Mouse (Mus musculus) forebrain, embryonic 16.5 days (tissue): ENCODE data around the gene Pklr. TPM values are rescaled to one million over a fixed set of nuclear protein-coding genes. Genes with fewer than 3 reads are reported as not detected.

Source experiments
- polyA plus RNA-seq: library from polyadenylated mRNA; unstranded; fragments of >200 nt; fragmentation: Nextera tagmentation; extraction: Ambion mirVana; gene quantifications from 2 replicates; pipeline ENCODE4 v1.2.1, GENCODE M21; 2015

The Pklr gene
- polyA plus RNA-seq, 1 experiment from 2014 or later = 0.13 TPM

Other genes with a start within 250 kb of the Pklr start
- 44.5 and 47.7 TPM in 2 replicates for gene Msto1, start 222.1 kb upstream of the Pklr start, polyA plus RNA-seq
- 22.6 and 24.6 TPM in 2 replicates for gene Ash1l, start 185.5 kb upstream of the Pklr start, polyA plus RNA-seq
- 161 and 168 TPM in 2 replicates for gene Dap3, start 185.0 kb upstream of the Pklr start, polyA plus RNA-seq
- 74.4 and 76.8 TPM in 2 replicates for gene Rusc1, start 42.8 kb upstream of the Pklr start, polyA plus RNA-seq
- not detected in 2 replicates for gene Gm43738, start 35.0 kb upstream of the Pklr start, polyA plus RNA-seq
- 380 and 438 TPM in 2 replicates for gene Fdps, start 34.2 kb upstream of the Pklr start, polyA plus RNA-seq
- gene Hcn3, start 24.1 kb downstream of the Pklr start, polyA plus RNA-seq = 34.0 and 39.6 TPM in 2 replicates
- gene Clk2, start 28.7 kb downstream of the Pklr start, polyA plus RNA-seq = 19.2 and 23.9 TPM in 2 replicates
- 125 and 128 TPM in 2 replicates for gene Scamp3, start 41.3 kb downstream of the Pklr start, polyA plus RNA-seq
- gene Fam189b, start 47.0 kb downstream of the Pklr start, polyA plus RNA-seq = 26.5 and 30.7 TPM in 2 replicates
- gene Gba, start 66.8 kb downstream of the Pklr start, polyA plus RNA-seq = 44.8 and 46.7 TPM in 2 replicates
- gene Thbs3, start 79.0 kb downstream of the Pklr start, polyA plus RNA-seq = 61.5 and 84.2 TPM in 2 replicates
- 180 and 183 TPM in 2 replicates for gene Mtx1, start 90.9 kb downstream of the Pklr start, polyA plus RNA-seq
- 1.6 and 1.7 TPM in 2 replicates for gene Muc1, start 92.9 kb downstream of the Pklr start, polyA plus RNA-seq
- 187 and 195 TPM in 2 replicates for gene Krtcap2, start 109.8 kb downstream of the Pklr start, polyA plus RNA-seq
- 62.5 and 76.1 TPM in 2 replicates for gene Trim46, start 110.2 kb downstream of the Pklr start, polyA plus RNA-seq
- 67.0 and 73.5 TPM in 2 replicates for gene Dpm3, start 123.2 kb downstream of the Pklr start, polyA plus RNA-seq
- gene Slc50a1, start 134.4 kb downstream of the Pklr start, polyA plus RNA-seq = 38.6 and 41.2 TPM in 2 replicates
- gene Efna1, start 145.0 kb downstream of the Pklr start, polyA plus RNA-seq = 8.3 and 9.5 TPM in 2 replicates
- gene Efna3, start 186.8 kb downstream of the Pklr start, polyA plus RNA-seq = 55.3 and 55.8 TPM in 2 replicates
- gene Efna4, start 201.9 kb downstream of the Pklr start, polyA plus RNA-seq = 14.1 and 16.7 TPM in 2 replicates
- gene Adam15, start 213.9 kb downstream of the Pklr start, polyA plus RNA-seq = 40.4 and 55.2 TPM in 2 replicates
- gene Dcst2, start 225.8 kb downstream of the Pklr start, polyA plus RNA-seq = 0.27 TPM in 1 of 2 replicates, not detected in the other
- 1.2 and 1.3 TPM in 2 replicates for gene Dcst1, start 229.1 kb downstream of the Pklr start, polyA plus RNA-seq